Mouse (Mus musculus): Measurements from ENCODE around the gene Prdx4.
"Not testable (repeated sequence)": the region's sequence is repeated elsewhere in the genome, so short reads cannot be mapped to it uniquely, and the experiment has no call there.

The Prdx4 gene

DNA sequence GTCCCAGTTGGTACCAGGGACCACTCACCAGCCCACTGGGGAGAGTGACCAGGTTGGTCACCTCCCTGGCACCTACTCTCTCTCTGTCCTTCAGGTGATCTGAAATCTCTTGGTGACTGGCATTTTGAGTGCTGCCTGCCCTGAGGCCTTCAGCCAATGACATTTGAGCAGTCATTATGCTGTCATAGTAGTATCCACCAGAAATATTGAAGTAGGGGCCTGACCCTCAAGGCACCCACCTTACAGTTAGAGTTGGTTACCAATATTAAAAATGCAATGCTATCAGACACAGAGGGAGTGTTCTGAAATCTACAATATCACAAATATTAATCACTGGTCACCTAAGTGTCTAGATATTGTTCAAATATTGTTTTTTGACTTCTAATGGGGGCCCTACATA lies at the start of gene Prdx4:
Gene Prdx4 (minus strand): TSS at position 101 of the 400 bp plus-strand sequence.
- in situ Hi-C loops (cut with MboI, MseI), result no loop called here

DNA sequence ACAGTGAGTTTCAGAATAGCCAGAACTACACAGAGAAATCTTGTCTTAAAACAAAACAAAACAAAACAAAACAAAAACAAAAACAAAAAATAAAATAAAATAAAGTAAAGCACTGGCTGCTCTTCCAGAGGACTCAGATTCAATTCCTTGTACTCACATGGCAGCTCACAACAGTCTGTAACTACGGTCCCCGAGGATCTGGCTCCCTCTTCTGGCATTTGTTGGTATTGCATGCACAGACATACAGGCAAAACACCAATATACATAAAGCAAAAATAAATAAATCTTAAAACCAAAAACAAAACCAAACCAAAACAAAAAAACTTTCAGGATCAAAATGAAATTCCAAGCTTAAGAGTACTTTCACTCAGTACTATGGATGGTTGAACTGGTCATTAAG lies 36.0 kb upstream of the Prdx4 start:
- in situ Hi-C loops (cut with MboI, MseI), result no loop called here

DNA sequence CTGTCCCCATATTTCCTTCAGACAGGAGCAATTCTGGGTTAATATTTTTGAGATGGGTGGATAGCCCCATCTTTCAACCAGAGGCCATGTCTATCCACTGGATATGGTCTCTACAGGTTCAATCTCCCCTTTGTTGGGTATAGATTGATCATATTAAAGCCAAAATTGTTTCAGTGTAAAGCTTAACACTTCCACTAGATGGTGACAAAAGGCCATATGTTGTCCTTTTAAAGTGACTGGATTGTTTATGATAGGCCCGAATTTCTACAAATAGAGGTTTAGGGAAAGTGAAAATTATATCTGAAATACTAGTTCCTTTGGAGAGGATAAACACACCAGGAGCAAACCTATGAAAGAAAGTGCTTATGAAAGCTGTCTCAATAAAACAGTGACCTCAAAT lies 34.9 kb upstream of the Prdx4 start:
- in situ Hi-C loops (cut with MboI, MseI), result no loop called here

GRCm38 (mm10) chrX:155370110-155370509 lies 29.6 kb upstream of the Prdx4 start:
- in situ Hi-C loops (cut with MboI, MseI), result not testable (repeated sequence)

DNA sequence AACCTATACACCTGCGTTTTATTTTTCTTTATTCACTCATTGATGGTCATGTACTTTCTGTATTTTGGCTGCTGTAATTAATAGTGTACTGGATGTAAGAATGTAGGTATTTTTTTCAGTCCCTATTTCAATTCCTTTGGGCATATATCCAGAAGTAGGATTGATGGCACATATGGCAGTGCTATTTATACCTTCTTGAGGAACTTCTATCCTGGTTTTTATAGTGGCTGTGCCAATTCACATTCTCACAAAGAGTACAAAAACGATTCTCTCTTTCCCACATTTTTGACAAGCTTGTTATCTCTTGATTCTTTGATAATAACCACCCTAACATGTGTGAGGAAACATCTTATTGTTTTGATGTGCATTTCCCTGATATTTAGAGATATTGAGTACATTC lies 24.5 kb upstream of the Prdx4 start:
- in situ Hi-C loops (cut with MboI, MseI), result loop anchor here (10.0 kb wide), 1 partner anchor 1660 kb away; no protein-coding TSS in a partner anchor

- in situ Hi-C loops (cut with MboI, MseI), result no loop called here
Observed at GRCm38 (mm10) chrX:155346249-155346648, 5.7 kb upstream of the Prdx4 start.

DNA sequence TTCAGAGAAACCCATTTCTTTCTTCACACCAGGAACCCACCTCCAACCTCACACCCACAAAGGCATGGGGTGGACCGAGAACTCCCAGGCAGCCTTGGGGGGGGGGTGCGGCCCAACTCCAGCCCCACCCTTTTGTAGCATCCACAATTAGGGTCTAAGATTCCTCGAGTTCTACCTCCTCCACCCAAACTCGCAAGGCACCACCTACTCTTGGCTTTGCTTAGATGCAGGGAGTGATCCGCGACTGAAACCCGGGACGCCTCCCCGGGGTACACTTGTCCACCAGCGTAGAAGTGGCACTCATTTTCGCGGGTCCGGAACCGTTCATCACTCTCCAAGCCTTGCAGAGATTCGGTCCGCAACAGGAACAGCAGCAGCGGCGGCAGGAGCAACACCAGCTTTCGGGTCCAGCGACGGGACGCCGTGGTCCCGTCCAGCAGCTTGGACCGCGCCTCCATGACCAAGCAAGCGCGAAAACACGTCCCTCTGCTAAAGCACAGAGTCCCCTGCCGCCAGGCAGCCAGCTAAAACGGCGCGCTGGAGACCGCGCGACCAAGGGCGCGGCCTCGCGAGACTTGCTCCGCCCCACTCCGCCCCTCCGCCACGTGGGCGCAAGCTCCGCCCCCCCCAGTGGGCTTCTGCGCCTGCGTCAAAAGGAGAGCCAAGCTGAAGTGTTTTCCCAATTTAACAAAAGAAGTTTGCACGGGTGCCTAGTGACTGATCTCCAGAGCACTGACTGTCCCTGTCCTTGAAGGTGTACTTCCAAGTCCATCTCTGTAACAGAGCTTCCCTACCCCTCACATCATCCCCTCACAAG lies 2.4 kb downstream of the Prdx4 start:
- in situ Hi-C loops (cut with MboI, MseI), result no loop called here

DNA sequence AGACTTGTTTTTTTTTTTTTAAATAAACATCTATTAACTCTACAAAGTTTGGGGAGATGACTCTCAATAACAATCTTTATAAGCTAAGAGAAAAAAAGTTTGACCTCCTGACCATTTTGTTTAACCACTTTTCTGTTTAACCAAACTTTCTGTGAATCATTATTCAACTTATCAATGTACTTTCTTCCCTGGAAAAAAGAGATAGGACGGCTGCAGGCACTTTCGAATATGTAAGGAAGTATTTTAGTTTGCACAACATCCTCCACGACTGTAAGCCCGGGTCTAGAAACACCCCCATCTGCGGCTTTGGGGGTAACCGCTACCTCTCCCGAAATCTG lies 3.0 kb downstream of the Prdx4 start:
- in situ Hi-C loops (cut with MboI, MseI), result no loop called here

GRCm38 (mm10) chrX:155318005-155318404 lies 22.5 kb downstream of the Prdx4 start:
- in situ Hi-C loops (cut with MboI, MseI), result loop anchor here (10.0 kb wide), 1 partner anchor 173 kb away; no protein-coding TSS in a partner anchor

DNA sequence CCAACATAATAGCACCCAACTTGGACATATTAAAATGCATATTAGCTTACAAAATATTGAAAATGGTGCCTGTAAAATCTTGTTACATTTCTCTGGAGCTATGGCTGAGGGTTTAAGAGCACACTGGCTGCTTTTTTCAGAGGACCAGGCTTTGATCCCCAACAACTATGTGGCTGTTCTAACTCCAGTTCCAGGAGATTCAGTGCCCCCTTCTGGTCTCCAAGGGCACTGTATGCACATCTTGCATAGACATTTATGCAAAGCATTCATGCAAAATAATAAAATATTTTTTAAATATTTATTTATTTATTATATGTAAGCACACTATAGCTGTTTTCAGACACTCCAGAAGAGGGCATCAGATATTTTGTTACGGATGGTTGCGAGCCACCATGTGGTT lies 34.2 kb downstream of the Prdx4 start:
- in situ Hi-C loops (cut with MboI, MseI), result no loop called here

GRCm38 (mm10) chrX:155280427-155281044 lies 60.0 kb downstream of the Prdx4 start:
- in situ Hi-C loops (cut with MboI, MseI), result no loop called here

- in situ Hi-C loops (cut with MboI, MseI), result loop anchor here (5.0 kb wide), 1 partner anchor 76 kb away; no protein-coding TSS in a partner anchor
Observed at GRCm38 (mm10) chrX:155278483-155278882, 62.1 kb downstream of the Prdx4 start.

All from regulatory T cell (primary cell).